Mouse (Mus musculus) liver, embryonic 18 days (tissue): ENCODE results near the gene Itpripl1. TPM values are rescaled to one million over a fixed set of nuclear protein-coding genes. Genes with fewer than 3 reads are reported as not detected.

Experiments
- polyA plus RNA-seq: library from polyadenylated mRNA; depleted of rRNA; stranded (reverse); fragments of >200 nt; gene quantifications from 2 replicates; pipeline ENCODE4 v1.2.3, GENCODE M21; 2012; rRNA removed

The Itpripl1 gene
- polyA plus RNA-seq: 5.6 and 5.8 TPM in 2 replicates

GRCm38 (mm10) chr2:127143158-127144063, at the start of gene Itpripl1:
Gene Itpripl1, minus strand, starts transcription at chr2:127143442.

DNA sequence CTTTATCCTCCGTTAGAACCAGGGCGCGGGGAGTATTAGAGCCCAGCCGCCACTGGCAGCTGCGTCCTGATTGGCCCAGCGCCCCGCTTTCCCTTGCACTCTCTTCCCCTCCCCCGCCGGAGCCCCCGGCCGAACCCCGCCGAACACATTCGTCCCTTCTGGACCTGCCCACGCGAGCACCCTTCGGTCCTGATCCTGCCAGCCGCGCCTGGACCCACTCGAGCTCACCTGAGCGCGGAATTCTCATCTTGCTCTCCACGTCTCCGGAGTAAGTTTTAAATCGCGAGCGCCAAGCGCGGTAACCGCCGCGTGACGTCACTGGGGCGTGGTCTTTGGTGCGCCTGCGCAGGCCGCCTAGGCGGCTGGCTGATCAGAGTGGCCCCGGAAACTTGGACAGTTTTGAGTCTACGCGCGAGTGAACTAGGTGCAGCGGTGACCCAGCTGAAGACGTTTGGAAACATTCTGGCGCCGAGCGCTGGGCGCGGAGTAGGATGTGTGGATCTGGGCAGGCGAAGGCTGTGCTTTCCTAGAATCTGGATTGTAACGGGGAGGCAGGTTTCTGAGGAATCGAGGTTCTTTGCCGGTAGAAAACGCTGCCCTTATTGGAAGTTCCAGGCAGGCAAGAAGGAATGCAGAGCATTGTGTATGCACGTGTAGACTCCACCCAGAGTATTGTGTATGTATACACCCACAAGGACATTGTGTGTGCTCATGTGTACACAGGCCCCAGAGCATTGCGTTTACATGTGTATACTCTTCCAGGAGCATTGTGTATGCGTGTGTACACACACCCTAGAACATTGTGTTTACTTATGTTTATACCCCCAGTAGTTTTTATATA, 9.4 kb downstream of the Itpripl1 start, which contains the start of gene Ncaph:
Gene Ncaph, minus strand, starts transcription at position 334 of the 841 bp plus-strand sequence.

Other genes with a start within 250 kb of the Itpripl1 start
- gene Sppl2a, start 210.2 kb downstream of the Itpripl1 start, polyA plus RNA-seq: 31.4 and 32.9 TPM in 2 replicates
- 2.5 and 2.7 TPM in 2 replicates for gene Ap4e1, start 134.7 kb downstream of the Itpripl1 start, polyA plus RNA-seq
- 20.5 and 22.3 TPM in 2 replicates for gene Blvra, start 72.8 kb downstream of the Itpripl1 start, polyA plus RNA-seq
- 16.4 and 18.2 TPM in 2 replicates for gene Ncaph, start 9.5 kb downstream of the Itpripl1 start, polyA plus RNA-seq
- 0.61 and 0.70 TPM in 2 replicates for gene 1810024B03Rik, start 64.8 kb upstream of the Itpripl1 start, polyA plus RNA-seq
- gene Snrnp200, start 64.9 kb upstream of the Itpripl1 start, polyA plus RNA-seq: 20.5 and 21.5 TPM in 2 replicates
- gene Ciao1, start 104.4 kb upstream of the Itpripl1 start, polyA plus RNA-seq: 32.3 and 35.5 TPM in 2 replicates
- gene Tmem127, start 104.5 kb upstream of the Itpripl1 start, polyA plus RNA-seq: 9.6 and 9.9 TPM in 2 replicates
- gene Stard7, start 126.8 kb upstream of the Itpripl1 start, polyA plus RNA-seq: 31.9 and 35.9 TPM in 2 replicates
- gene Dusp2, start 192.7 kb upstream of the Itpripl1 start, polyA plus RNA-seq: 3.8 and 4.8 TPM in 2 replicates
- gene Astl, start 195.2 kb upstream of the Itpripl1 start, polyA plus RNA-seq: not detected in 2 replicates
- 3.1 and 3.7 TPM in 2 replicates for gene Adra2b, start 219.8 kb upstream of the Itpripl1 start, polyA plus RNA-seq